ENCODE assay signal across 23 mouse cellular contexts in genomic region chr10:122919416-122919815, GRCm38 (mm10).
DNase-seq lines count a peak whose midpoint lies in the region; ATAC-seq lines count a peak whose summit lies in the region.
"Had no signal": no experiment of that assay in that cellular context is flagged by ENCODE, and none has a peak within 500 bp of the region (broad histone marks: within the 10 kb centered on the region; RNA-seq: fewer than 3 reads in every experiment).

No protein-coding gene starts in this region.

- H3K9me3 ChIP-seq in embryonic facial prominence, embryonic 13.5 days, result no peaks in the 10 kb centered on the region
- H3K9me3 ChIP-seq in embryonic facial prominence, embryonic 10.5 days, result no peaks in the 10 kb centered on the region
- no peaks in the 10 kb centered on the region for H3K9me3 ChIP-seq in neural tube, embryonic 13.5 days
- H3K9me3 ChIP-seq: forebrain, embryonic 10.5 days; hindbrain, embryonic 15.5 days; intestine, embryonic 15.5 days; midbrain, embryonic 15.5 days had no signal

- H3K4me3 ChIP-seq in embryonic facial prominence, embryonic 13.5 days, result no peak overlapping the region
- no peak overlapping the region for H3K4me3 ChIP-seq in embryonic facial prominence, embryonic 10.5 days
- H3K4me3 ChIP-seq in neural tube, embryonic 13.5 days, result no peak overlapping the region
- H3K4me3 ChIP-seq: forebrain, embryonic 10.5 days; hindbrain, embryonic 15.5 days; intestine, embryonic 15.5 days; midbrain, embryonic 15.5 days had no signal

- no peak for ATAC-seq in embryonic facial prominence, embryonic 13.5 days (ENCODE audit: insufficient number of reproducible peaks, insufficient read depth, low FRiP score, low TSS enrichment, low read depth)
- no peak for ATAC-seq in neural tube, embryonic 13.5 days (ENCODE audit: low read depth)
- ATAC-seq: CD4-positive, CD25-positive, alpha-beta regulatory T cell, adult 4 months; forebrain, embryonic 16.5 days; intestine, embryonic 15.5 days; liver, postnatal 0 days; lung, postnatal 0 days; midbrain, embryonic 15.5 days had no signal

- no peak overlapping the region for H3K4me2 ChIP-seq in embryonic facial prominence, embryonic 13.5 days
- H3K4me2 ChIP-seq in neural tube, embryonic 13.5 days, result no peak overlapping the region
- H3K4me2 ChIP-seq: hindbrain, embryonic 15.5 days; intestine, embryonic 15.5 days; liver, embryonic 11.5 days; midbrain, embryonic 15.5 days had no signal

- H3K27ac ChIP-seq in embryonic facial prominence, embryonic 13.5 days, result peak overlapping the region; percentile 87; the same call in 1 of the 2 replicates
- no peak overlapping the region for H3K27ac ChIP-seq in embryonic facial prominence, embryonic 10.5 days (replicated peaks)
- H3K27ac ChIP-seq in neural tube, embryonic 13.5 days (replicated peaks), result peak overlapping the region; percentile 25
- H3K27ac ChIP-seq: forebrain, embryonic 10.5 days; hindbrain, embryonic 15.5 days; intestine, embryonic 15.5 days; macrophage; midbrain, embryonic 15.5 days had no signal

- H3K9ac ChIP-seq in embryonic facial prominence, embryonic 13.5 days, result no peak overlapping the region
- no peak overlapping the region for H3K9ac ChIP-seq in neural tube, embryonic 13.5 days
- H3K9ac ChIP-seq: hindbrain, embryonic 15.5 days; intestine, embryonic 15.5 days; liver, postnatal 0 days; midbrain, embryonic 15.5 days had no signal

- H3K4me1 ChIP-seq in embryonic facial prominence, embryonic 13.5 days, result peaks cover 43% of the 10 kb centered on the region
- peaks cover 21% of the 10 kb centered on the region for H3K4me1 ChIP-seq in embryonic facial prominence, embryonic 10.5 days
- H3K4me1 ChIP-seq in neural tube, embryonic 13.5 days (replicated peaks), result peaks cover 9% of the 10 kb centered on the region; the same call in 1 of the 2 replicates
- H3K4me1 ChIP-seq: intestine, embryonic 15.5 days; midbrain, embryonic 15.5 days had no signal

- no peaks in the 10 kb centered on the region for H3K27me3 ChIP-seq in embryonic facial prominence, embryonic 13.5 days
- H3K27me3 ChIP-seq in embryonic facial prominence, embryonic 10.5 days (replicated peaks; ENCODE audit: low read depth, poor library complexity, severe bottlenecking), result no peaks in the 10 kb centered on the region
- no peaks in the 10 kb centered on the region for H3K27me3 ChIP-seq in neural tube, embryonic 13.5 days
- H3K27me3 ChIP-seq: hindbrain, embryonic 15.5 days; intestine, embryonic 15.5 days; midbrain, embryonic 15.5 days had no signal

- H3K36me3 ChIP-seq in embryonic facial prominence, embryonic 13.5 days, result no peaks in the 10 kb centered on the region
- H3K36me3 ChIP-seq in embryonic facial prominence, embryonic 10.5 days (replicated peaks), result no peaks in the 10 kb centered on the region
- H3K36me3 ChIP-seq in neural tube, embryonic 13.5 days, result peaks cover 5% of the 10 kb centered on the region; the same call in 1 of the 2 replicates
- H3K36me3 ChIP-seq: intestine, embryonic 15.5 days; midbrain, embryonic 15.5 days had no signal

- no peak for DNase-seq in embryonic facial prominence, embryonic 10.5 days (ENCODE audit: low spot score)
- no peak for DNase-seq in neural tube, embryonic 10.5 days (ENCODE audit: extremely low spot score, low spot score)
- peak; percentile 21 to 36 for DNase-seq in cerebellum, postnatal 36 days
- no peak for DNase-seq in natural killer cell, adult 2 months (ENCODE audit: low spot score in 2 of 2)
- no peak for DNase-seq in adrenal gland, adult 2 months
- DNase-seq: adrenal gland, postnatal 25 days; gastrocnemius, postnatal 10 days; kidney, adult 8-10 months; kidney, postnatal 10 days; layer of hippocampus, adult 9-11 months; left cerebral cortex, postnatal 4 days; liver, postnatal 0 days had no signal

- WGBS in embryonic facial prominence, embryonic 13.5 days, result 81% methylated on average over 2 of the region's 2 CpGs
- 88% methylated on average over 2 of the region's 2 CpGs for WGBS in embryonic facial prominence, embryonic 10.5 days
- WGBS in neural tube, embryonic 13.5 days, result 78% methylated on average over 2 of the region's 2 CpGs

Comparison
In these comparisons a context has a peak if more than half of its experiments do, and no peak if none do; other contexts are left out.
1. DNase-seq: peak in cerebellum, postnatal 36 days (2 of 2); none in embryonic facial prominence, embryonic 10.5 days (single experiment), neural tube, embryonic 10.5 days (single experiment), natural killer cell, adult 2 months (0 of 2) and adrenal gland, adult 2 months (single experiment).